Mouse (Mus musculus) urinary bladder, postnatal 14 days (tissue): ENCODE results near the gene Crygs.
A peak's percentile ranks its signal among the peaks of the same experiment; 100 is the strongest.

Experiments used
- DNase-seq: peaks from one replicate; pipeline ENCODE4 v3.0.0; 2021; ENCODE audit warnings: low spot score

Crygs gene

GRCm38 (mm10) chr16:22811477-22811876, at the start of gene Crygs:
Gene Crygs (minus strand): TSS chr16:22811577.
- no peak for DNase-seq

GRCm38 (mm10) chr16:22857431-22858113, 46.2 kb upstream of the Crygs start, which contains the start of the genes Tbccd1 and Dnajb11:
Gene Tbccd1 (minus strand): TSS chr16:22857669.
Gene Dnajb11 (plus strand): TSS chr16:22857845.
- DNase-seq: peak; percentile 98

- no peak for DNase-seq
Observed at GRCm38 (mm10) chr16:22856773-22857172, 45.4 kb upstream of the Crygs start.

GRCm38 (mm10) chr16:22852709-22853108, 41.3 kb upstream of the Crygs start:
- DNase-seq: no peak

- DNase-seq: no peak
Observed at GRCm38 (mm10) chr16:22848331-22848730, 37.0 kb upstream of the Crygs start.

- DNase-seq: no peak
Observed at GRCm38 (mm10) chr16:22847686-22848085, 36.3 kb upstream of the Crygs start.

GRCm38 (mm10) chr16:22845481-22845880, 34.1 kb upstream of the Crygs start:
- no peak for DNase-seq

- no peak for DNase-seq
Observed at GRCm38 (mm10) chr16:22844834-22845233, 33.5 kb upstream of the Crygs start.

- DNase-seq: peak; percentile 77
Observed at GRCm38 (mm10) chr16:22844061-22844801, 32.9 kb upstream of the Crygs start.

GRCm38 (mm10) chr16:22842871-22843270, 31.5 kb upstream of the Crygs start:
- no peak for DNase-seq

- DNase-seq: no peak
Observed at GRCm38 (mm10) chr16:22839146-22839857, 27.9 kb upstream of the Crygs start.

- no peak for DNase-seq
Observed at GRCm38 (mm10) chr16:22832932-22833525, 21.7 kb upstream of the Crygs start.

- DNase-seq: no peak
Observed at GRCm38 (mm10) chr16:22820731-22821130, 9.4 kb upstream of the Crygs start.

- DNase-seq: peak; percentile 46
Observed at GRCm38 (mm10) chr16:22807468-22808070, 3.8 kb downstream of the Crygs start.

GRCm38 (mm10) chr16:22802786-22803185, 8.6 kb downstream of the Crygs start:
- DNase-seq: no peak

- no peak for DNase-seq
Observed at GRCm38 (mm10) chr16:22800849-22801109, 10.6 kb downstream of the Crygs start.

- DNase-seq: no peak
Observed at GRCm38 (mm10) chr16:22800026-22800848, 11.1 kb downstream of the Crygs start.

- DNase-seq: no peak
Observed at GRCm38 (mm10) chr16:22798520-22798919, 12.9 kb downstream of the Crygs start.

GRCm38 (mm10) chr16:22797521-22797920, 13.9 kb downstream of the Crygs start:
- DNase-seq: no peak

- DNase-seq: no peak
Observed at GRCm38 (mm10) chr16:22795497-22795896, 15.9 kb downstream of the Crygs start.

- no peak for DNase-seq
Observed at GRCm38 (mm10) chr16:22791235-22791634, 20.1 kb downstream of the Crygs start.
